Mouse (Mus musculus) intestine, postnatal 0 days (tissue): ENCODE data around the gene Dynll2. TPM values are rescaled to one million over a fixed set of nuclear protein-coding genes. Genes with fewer than 3 reads are reported as not detected.
A peak's percentile ranks its signal among the peaks of the same experiment; 100 is the strongest.
"Not testable (repeated sequence)": the region's sequence is repeated elsewhere in the genome, so short reads cannot be mapped to it uniquely, and the experiment has no call there.

Experiments
- ATAC-seq: fragments of 200-750 bp; cut with Nextera tagmentation; 2 replicates; pipeline ENCODE4 v1.8.0; 2017; ENCODE audit warnings: mild to moderate bottlenecking, moderate TSS enrichment, moderate library complexity
- H3K27ac ChIP-seq: fragments of 300-500 bp; sonication (generic); 2 replicates; pipeline ENCODE4 v1.5.1; 2014; ENCODE audit warnings: mild to moderate bottlenecking, low read depth, low read length, moderate library complexity
- H3K27me3 ChIP-seq: fragments of 300-500 bp; sonication (generic); replicated peaks from 2 replicates; pipeline ENCODE4 v1.6.1; 2014; ENCODE audit warnings: low read length, mixed read lengths; ENCODE audit not compliant: control insufficient read depth, insufficient read depth
- H3K36me3 ChIP-seq: fragments of 300-500 bp; sonication (generic); 2 replicates; pipeline ENCODE4 v1.6.1; 2014; ENCODE audit warnings: mild to moderate bottlenecking, moderate library complexity; ENCODE audit not compliant: control insufficient read depth, insufficient read depth
- H3K4me1 ChIP-seq: fragments of 300-500 bp; sonication (generic); replicated peaks from 2 replicates; pipeline ENCODE4 v1.6.1; 2014; ENCODE audit warnings: antibody characterized with exemption, low read length, mixed read lengths; ENCODE audit not compliant: control insufficient read depth, insufficient read depth
- H3K4me2 ChIP-seq: fragments of 300-500 bp; sonication (generic); replicated peaks from 2 replicates; pipeline ENCODE4 v1.6.1; 2014; ENCODE audit warnings: low read depth, mild to moderate bottlenecking, moderate library complexity
- H3K4me3 ChIP-seq: fragments of 300-500 bp; sonication (generic); 2 replicates; pipeline ENCODE4 v1.5.1; 2014; ENCODE audit warnings: low read depth, low read length
- H3K9ac ChIP-seq: fragments of 300-500 bp; sonication (generic); 2 replicates; pipeline ENCODE4 v1.6.1; 2014; ENCODE audit warnings: mild to moderate bottlenecking, low read depth, low read length
- H3K9me3 ChIP-seq: fragments of 300-500 bp; sonication (generic); 2 replicates; pipeline ENCODE4 v1.6.1; 2016; ENCODE audit warnings: mixed run types; ENCODE audit not compliant: control insufficient read depth
- CTCF ChIP-seq: sonication (generic); IDR thresholded peaks from 2 replicates; pipeline ENCODE4 v1.5.1; 2016; ENCODE audit warnings: low read depth, mild to moderate bottlenecking, control low read depth, antibody characterized with exemption, moderate library complexity
- WGBS: fragments of 180-500 bp; shearing (Covaris S2); extraction: QIAGEN DNeasy Blood & Tissue Kit; methylation state at CpG from one replicate; pipeline ENCODE4 v1.1.7; 2014; 5-methylcytosine and 5-hydroxymethylcytosine counted together
- polyA plus RNA-seq: library from polyadenylated mRNA; unstranded; fragments of >200 nt; fragmentation: Nextera tagmentation; extraction: Ambion mirVana; gene quantifications from 2 replicates; pipeline ENCODE4 v1.2.1, GENCODE M21; 2015

Gene Dynll2
- polyA plus RNA-seq, 1 experiment from 2014 or later: 52.4 TPM

DNA sequence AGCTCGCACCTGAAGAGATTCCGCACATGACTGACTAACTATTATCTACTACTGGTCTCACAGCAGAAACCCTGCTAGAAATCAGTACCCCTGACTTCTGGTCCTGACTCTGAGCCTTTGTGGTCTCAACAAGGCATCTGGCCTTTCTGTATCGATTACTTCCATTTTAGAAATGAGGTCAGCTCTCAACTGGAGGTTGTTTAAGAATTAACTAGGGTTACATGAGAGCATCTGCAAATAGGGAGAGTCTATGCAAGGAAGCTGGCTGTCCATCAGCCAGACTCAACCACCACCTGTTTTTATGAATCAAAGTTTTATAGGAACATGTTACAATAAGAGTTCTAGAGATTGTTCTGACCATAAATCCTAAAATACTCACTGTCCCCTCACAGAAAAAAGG lies 2.8 kb downstream of the Dynll2 start:
- TF ChIP-seq CTCF: no peak
- Histone ChIP-seq H3K36me3 (peaks cover 43% of the 10 kb centered on the region), H3K4me1 (0 out of 2 replicates have a peak, but pooled peaks cover 2% of the 10 kb centered on the region), H3K9me3 (no peaks in the 10 kb centered on the region), H3K4me3 (no peak overlapping the region), H3K27me3 (no peaks in the 10 kb centered on the region), H3K4me2 (peak overlapping the region; percentile 82), H3K9ac (no peak overlapping the region), H3K27ac (no peak overlapping the region)
- WGBS: 53% methylated on average over 3 of the region's 3 CpGs
- no peak for ATAC-seq

DNA sequence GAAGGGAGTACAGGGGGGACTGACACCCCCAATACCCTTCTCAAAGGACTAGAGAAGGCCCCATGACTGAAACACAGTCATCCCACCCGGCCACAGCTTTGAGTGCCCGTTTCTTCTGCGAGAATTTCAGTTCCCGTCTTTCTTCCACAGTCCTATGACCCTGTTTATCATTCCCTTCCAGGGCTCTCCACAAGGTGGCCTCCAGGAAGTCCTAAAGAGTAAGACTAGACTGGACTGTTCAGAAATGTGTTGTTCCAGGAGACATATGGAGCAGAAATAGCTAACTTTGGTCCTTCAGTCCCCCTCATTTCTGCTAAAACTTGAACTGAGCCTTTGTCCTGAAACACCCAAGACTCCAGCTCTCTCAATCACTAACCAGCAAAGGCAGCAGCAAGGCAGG lies 8.4 kb downstream of the Dynll2 start:
- peak; percentile 54 for TF ChIP-seq CTCF
- Histone ChIP-seq H3K27me3 (no peaks in the 10 kb centered on the region), H3K27ac (no peak overlapping the region), H3K9me3 (no peaks in the 10 kb centered on the region), H3K4me3 (no peak overlapping the region), H3K9ac (no peak overlapping the region), H3K4me1 (no peaks in the 10 kb centered on the region), H3K36me3 (peaks cover 66% of the 10 kb centered on the region), H3K4me2 (no peak overlapping the region)
- WGBS: 70% methylated on average over 4 of the region's 4 CpGs
- ATAC-seq: no peak

DNA sequence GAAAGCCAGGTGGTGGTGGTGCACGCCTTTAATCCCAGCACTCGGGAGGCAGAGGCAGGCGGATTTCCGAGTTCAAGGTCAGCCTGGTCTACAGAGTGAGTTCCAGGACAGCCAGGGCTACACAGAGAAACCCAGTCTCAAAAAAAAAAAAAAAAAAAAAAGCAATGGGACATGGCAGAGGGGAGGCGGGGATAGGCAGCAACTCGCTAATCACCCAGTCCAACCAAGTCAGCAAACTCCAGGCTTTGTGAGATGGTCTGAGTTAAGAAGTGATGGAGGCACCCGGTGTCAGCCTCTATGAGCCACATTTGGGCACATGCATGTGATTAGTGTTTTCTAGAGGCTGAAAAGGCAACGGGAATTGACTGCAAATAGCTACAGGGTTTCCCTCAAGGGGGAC lies 10.3 kb downstream of the Dynll2 start:
- H3K9ac ChIP-seq, H3K4me1 ChIP-seq, ATAC-seq, H3K9me3 ChIP-seq, H3K27me3 ChIP-seq, H3K27ac ChIP-seq, H3K4me3 ChIP-seq, H3K4me2 ChIP-seq: not testable (repeated sequence)
- H3K36me3 ChIP-seq: peaks cover 49% of the 10 kb centered on the region
- WGBS: 82% methylated on average over 8 of the region's 8 CpGs

DNA sequence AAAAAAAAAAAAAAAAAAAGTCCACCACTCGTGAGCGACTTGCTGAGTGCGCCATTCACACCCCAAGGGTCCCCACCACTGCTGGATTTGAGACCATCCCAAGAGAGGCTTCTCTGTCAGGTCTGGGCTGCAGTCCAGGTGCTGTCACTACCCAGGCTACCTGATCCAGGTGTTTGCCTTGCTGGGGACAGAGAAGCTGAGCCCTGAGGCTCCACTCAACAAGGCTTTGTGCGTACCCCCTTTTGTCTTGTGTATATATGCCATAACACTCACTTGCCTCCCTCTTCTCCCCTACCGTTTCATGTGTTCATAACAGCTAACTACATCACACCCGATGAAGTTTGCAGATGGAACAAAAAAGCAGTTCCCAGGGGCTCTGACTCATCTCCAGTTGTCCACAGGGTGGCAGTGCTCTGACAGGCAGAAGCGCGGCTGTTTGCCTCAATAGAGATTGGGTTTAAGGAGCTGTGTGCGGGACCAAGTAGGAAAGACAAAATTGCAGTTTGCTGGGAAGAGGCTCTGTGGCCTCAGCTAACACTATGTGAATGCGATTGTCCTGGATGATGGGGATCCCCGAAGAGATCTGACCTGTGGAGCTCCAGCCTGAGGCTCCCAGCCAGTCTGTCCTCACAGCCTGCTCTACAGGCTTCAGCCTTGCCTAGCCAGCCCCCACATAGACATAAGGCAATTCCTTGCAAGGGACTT lies 12.7 kb downstream of the Dynll2 start:
- Histone ChIP-seq H3K4me3 (no peak overlapping the region), H3K27ac (no peak overlapping the region), H3K9ac (no peak overlapping the region), H3K36me3 (peaks cover 25% of the 10 kb centered on the region), H3K9me3 (no peaks in the 10 kb centered on the region), H3K4me1 (no peaks in the 10 kb centered on the region), H3K4me2 (no peak overlapping the region; the same call in 1 of the 2 replicates), H3K27me3 (no peaks in the 10 kb centered on the region)
- 0 out of 2 replicates have a peak, but pooled peaks have one; percentile 21 for ATAC-seq
- peak; percentile 92 for TF ChIP-seq CTCF
- WGBS: 16% methylated on average over 11 of the region's 11 CpGs

DNA sequence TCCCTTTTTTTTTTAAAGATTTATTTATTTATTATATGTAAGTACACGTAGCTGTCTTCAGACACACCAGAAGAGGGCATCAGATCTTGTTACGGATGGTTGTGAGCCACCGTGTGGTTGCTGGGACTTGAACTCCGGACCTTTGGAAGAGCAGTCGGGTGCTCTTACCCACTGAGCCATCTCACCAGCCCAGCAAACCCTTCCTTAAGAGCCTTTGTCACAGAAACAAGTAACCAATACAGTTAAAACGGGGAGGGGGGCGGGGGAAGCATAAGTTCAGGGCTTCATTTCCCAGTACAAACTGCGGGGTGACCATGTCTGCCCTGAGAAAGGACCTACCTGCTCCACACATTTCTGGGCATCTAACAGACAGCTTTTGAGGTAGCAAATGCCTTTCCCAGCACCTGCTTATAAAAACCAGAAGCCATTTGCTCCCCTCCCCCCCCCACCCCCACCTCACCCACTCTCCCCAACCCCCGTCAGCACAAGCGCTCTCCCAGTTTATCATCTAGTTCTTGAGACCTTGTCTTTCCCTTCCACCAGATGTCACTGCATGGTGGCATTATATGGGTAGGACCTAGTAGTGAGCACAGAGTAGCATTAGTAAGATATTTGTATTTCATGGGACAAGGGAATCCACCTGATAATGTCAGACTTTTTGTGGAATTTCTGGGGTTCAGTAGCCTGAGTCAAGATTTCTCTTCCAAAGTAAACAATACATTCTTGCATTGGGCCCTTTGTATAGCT lies 13.6 kb downstream of the Dynll2 start:
- ATAC-seq: no peak
- Histone ChIP-seq H3K4me3 (no peak overlapping the region), H3K4me1 (no peaks in the 10 kb centered on the region), H3K9me3 (no peaks in the 10 kb centered on the region), H3K36me3 (peaks cover 16% of the 10 kb centered on the region), H3K9ac (no peak overlapping the region), H3K4me2 (no peak overlapping the region), H3K27me3 (no peaks in the 10 kb centered on the region), H3K27ac (no peak overlapping the region)
- TF ChIP-seq CTCF: peak; percentile 64
- WGBS: 47% methylated on average over 10 of the region's 10 CpGs

DNA sequence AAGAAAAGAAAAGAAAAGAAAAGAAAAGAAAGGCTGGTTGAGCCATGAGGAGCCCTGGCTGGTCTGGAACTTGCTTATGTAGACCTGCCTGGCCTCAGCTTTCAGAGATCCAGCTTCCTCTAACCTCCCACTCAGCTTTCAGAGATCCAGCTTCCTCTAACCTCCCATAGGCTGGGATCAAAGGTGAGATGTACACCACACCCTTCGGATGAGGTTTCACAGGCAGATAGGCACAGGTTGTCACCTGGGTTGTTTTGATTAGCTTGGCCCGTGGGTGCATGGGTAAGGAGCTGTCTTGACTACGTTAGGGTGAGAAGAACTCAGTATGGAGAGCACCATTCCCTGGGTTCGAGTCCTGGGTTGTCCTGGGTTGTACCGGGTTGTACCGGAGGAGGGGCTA lies 14.5 kb downstream of the Dynll2 start:
- H3K4me1 ChIP-seq: 0 out of 2 replicates have a peak, but pooled peaks cover 1% of the 10 kb centered on the region
- no peak overlapping the region for H3K9ac ChIP-seq
- H3K4me3 ChIP-seq: no peak overlapping the region
- ATAC-seq: peak; percentile 72
- no peak for TF ChIP-seq CTCF
- WGBS: 60% methylated on average over 6 of the region's 6 CpGs
- H3K36me3 ChIP-seq: peaks cover 7% of the 10 kb centered on the region
- no peak overlapping the region for H3K4me2 ChIP-seq
- H3K27me3 ChIP-seq: no peaks in the 10 kb centered on the region
- H3K9me3 ChIP-seq: no peaks in the 10 kb centered on the region
- no peak overlapping the region for H3K27ac ChIP-seq
